Mouse (Mus musculus) cerebellum, postnatal 14 days (tissue): ENCODE results near the gene B4galt5.

ENCODE experiments used
- DNase-seq, 2 experiments: peaks; one replicate each; pipeline ENCODE4 v3.0.0; 2021; ENCODE audit warnings: mixed read lengths in 2 of 2

B4galt5 gene

DNA sequence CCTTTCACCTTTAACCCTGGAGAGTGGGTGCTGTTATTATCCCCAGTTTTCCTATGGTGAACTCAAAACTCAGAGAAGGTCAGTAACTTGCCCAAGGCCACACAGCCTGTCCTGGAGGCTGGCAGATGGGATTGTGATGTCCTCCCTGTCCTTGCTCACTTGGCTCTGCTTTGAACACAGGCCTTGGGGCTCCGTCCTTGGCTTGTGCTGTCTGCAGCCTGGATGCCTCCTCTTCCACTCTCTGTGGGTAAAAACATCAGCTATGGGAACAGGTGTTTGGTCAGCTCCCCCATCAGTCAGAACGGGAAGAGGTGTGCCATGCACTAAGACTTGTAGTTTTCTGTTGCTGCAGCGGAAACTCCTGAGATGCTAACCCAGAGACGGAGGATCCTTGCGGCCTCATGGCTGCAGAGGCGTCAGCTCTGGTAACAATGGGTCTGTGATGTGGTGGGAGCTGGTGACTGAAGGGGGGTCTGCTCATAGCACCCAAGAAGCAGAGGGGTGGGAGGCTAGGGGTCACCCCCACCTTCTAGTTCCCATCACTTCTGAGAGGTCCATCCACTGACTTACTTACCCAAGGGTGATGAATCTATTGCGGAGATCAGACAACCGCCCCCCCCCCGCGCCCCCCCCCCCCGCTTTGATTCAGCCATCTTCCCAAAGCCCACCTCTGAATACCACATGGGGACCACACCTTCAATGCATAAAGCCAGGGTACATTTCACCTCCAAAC is 98.8 kb downstream of the B4galt5 start:
- no peak for DNase-seq

DNA sequence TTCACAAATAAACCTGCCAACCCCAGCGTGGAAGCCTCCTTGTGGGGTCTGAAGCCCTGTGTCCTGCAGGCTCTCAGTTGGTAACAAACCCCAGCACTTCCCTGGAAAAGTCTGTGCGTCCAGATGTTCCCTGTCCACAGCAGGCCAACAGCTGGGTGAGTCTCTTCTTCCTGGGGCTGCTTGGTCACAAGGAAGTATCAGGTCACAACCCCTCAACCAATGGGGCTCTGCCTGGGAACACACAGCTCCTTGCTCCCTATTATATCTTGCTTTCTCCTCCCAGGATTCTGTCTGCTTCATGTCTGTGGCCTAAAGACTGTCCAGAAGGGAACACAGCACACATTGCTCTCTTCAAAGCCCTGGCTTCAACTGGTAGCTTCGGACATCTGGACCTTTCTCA is 99.4 kb downstream of the B4galt5 start:
- no peak for DNase-seq
